Mouse (Mus musculus): ENCODE measurements at regions not wholly inside any gene's neighbourhood (a gene's known extent, or its start where the extent isn't known, plus 50 kb on each side); places are given as distances from the start of the nearest gene placed in this dataset.

GRCm38 (mm10) chrX:158236206-158236605, 193.1 kb upstream of the Cnksr2 start:
- peak; percentile 35 for DNase-seq (ENCODE audit: low read depth, low spot score)

GRCm38 (mm10) chrX:158209167-158209566, 166.1 kb upstream of the Cnksr2 start:
- no peak for DNase-seq (ENCODE audit: low read depth, low spot score)

- no peak for DNase-seq (ENCODE audit: low read depth, low spot score)
Measured at GRCm38 (mm10) chrX:158195536-158195935, 152.4 kb upstream of the Cnksr2 start.

GRCm38 (mm10) chrX:158181486-158181885, 138.4 kb upstream of the Cnksr2 start:
- DNase-seq (ENCODE audit: low read depth, low spot score) = no peak

- DNase-seq (ENCODE audit: low read depth, low spot score) = peak; percentile 62
Measured at GRCm38 (mm10) chrX:158180356-158180755, 137.3 kb upstream of the Cnksr2 start.

- no peak for DNase-seq (ENCODE audit: low read depth, low spot score)
Measured at GRCm38 (mm10) chrX:158135870-158136557, 92.9 kb upstream of the Cnksr2 start.

- DNase-seq (ENCODE audit: low read depth, low spot score) = no peak
Measured at GRCm38 (mm10) chrX:158133526-158133925, 90.4 kb upstream of the Cnksr2 start.

Data from telencephalon, adult 2 months (tissue).